Mouse (Mus musculus) thymus, postnatal 36 days (tissue): ENCODE measurements around the gene Clrn1.

ENCODE experiments used
- DNase-seq, 2 experiments: peaks; one replicate each; pipeline ENCODE4 v3.0.0; 2022; ENCODE audit warnings: mixed read lengths in 2 of 2

The Clrn1 gene

GRCm38 (mm10) chr3:58829926-58830325 is 55.2 kb downstream of the Clrn1 start:
- DNase-seq = no peak

- DNase-seq = no peak
Observed at GRCm38 (mm10) chr3:58828366-58829153, 56.6 kb downstream of the Clrn1 start.

GRCm38 (mm10) chr3:58826266-58826665 is 58.9 kb downstream of the Clrn1 start:
- no peak for DNase-seq

- DNase-seq = no peak
Observed at GRCm38 (mm10) chr3:58822211-58822610, 62.9 kb downstream of the Clrn1 start, which contains the start of gene Mindy4b-ps. Gene Mindy4b-ps (minus strand): TSS chr3:58822311.

GRCm38 (mm10) chr3:58817337-58817736 is 67.8 kb downstream of the Clrn1 start:
- no peak for DNase-seq

- no peak for DNase-seq
Observed at GRCm38 (mm10) chr3:58814191-58814590, 70.9 kb downstream of the Clrn1 start.

- DNase-seq = no peak
Observed at GRCm38 (mm10) chr3:58810353-58810752, 74.8 kb downstream of the Clrn1 start.

- no peak for DNase-seq
Observed at GRCm38 (mm10) chr3:58809111-58809915, 75.8 kb downstream of the Clrn1 start.

GRCm38 (mm10) chr3:58808636-58809035 is 76.5 kb downstream of the Clrn1 start:
- no peak for DNase-seq

GRCm38 (mm10) chr3:58804745-58805144 is 80.4 kb downstream of the Clrn1 start:
- DNase-seq = no peak

- DNase-seq = no peak
Observed at GRCm38 (mm10) chr3:58798676-58799075, 86.5 kb downstream of the Clrn1 start.

- DNase-seq = no peak
Observed at GRCm38 (mm10) chr3:58798245-58798644, 86.9 kb downstream of the Clrn1 start.
